Mouse (Mus musculus) midbrain, embryonic 16.5 days (tissue): ENCODE measurements around the gene Pacs2. TPM values are rescaled to one million over a fixed set of nuclear protein-coding genes. Genes with fewer than 3 reads are reported as not detected.
A peak's percentile ranks its signal among the peaks of the same experiment; 100 is the strongest.

Source experiments
- ATAC-seq: fragments of 200-750 bp; cut with Nextera tagmentation; 2 replicates; pipeline ENCODE4 v1.8.0; 2017; ENCODE audit warnings: moderate TSS enrichment
- H3K27ac ChIP-seq: fragments of 300-500 bp; sonication (generic); 2 replicates; pipeline ENCODE4 v1.5.1; 2014; ENCODE audit warnings: mild to moderate bottlenecking, low read length, mixed read lengths
- H3K27me3 ChIP-seq: fragments of 300-500 bp; sonication (generic); 2 replicates; pipeline ENCODE4 v1.6.1; 2014; ENCODE audit warnings: low read depth, low read length, mixed read lengths; ENCODE audit not compliant: control insufficient read depth, insufficient read depth
- H3K36me3 ChIP-seq: fragments of 300-500 bp; sonication (generic); 2 replicates; pipeline ENCODE4 v1.6.1; 2014; ENCODE audit warnings: mild to moderate bottlenecking, low read length, moderate library complexity, mixed read lengths; ENCODE audit not compliant: control insufficient read depth, insufficient read depth
- H3K4me1 ChIP-seq: fragments of 300-500 bp; sonication (generic); 2 replicates; pipeline ENCODE4 v1.6.1; 2014; ENCODE audit warnings: mild to moderate bottlenecking, low read length, mixed read lengths; ENCODE audit not compliant: control insufficient read depth, insufficient read depth
- H3K4me2 ChIP-seq: fragments of 300-500 bp; sonication (generic); 2 replicates; pipeline ENCODE4 v1.6.1; 2014; ENCODE audit warnings: mild to moderate bottlenecking, low read length, mixed read lengths
- H3K4me3 ChIP-seq: fragments of 300-500 bp; sonication (generic); 2 replicates; pipeline ENCODE4 v1.5.1; 2014; ENCODE audit warnings: low read depth, mild to moderate bottlenecking, low read length, moderate library complexity, mixed read lengths
- H3K9ac ChIP-seq: fragments of 300-500 bp; sonication (generic); 2 replicates; pipeline ENCODE4 v1.6.1; 2014; ENCODE audit warnings: low read depth, low read length, mixed read lengths
- H3K9me3 ChIP-seq: fragments of 300-500 bp; sonication (generic); replicated peaks from 2 replicates; pipeline ENCODE4 v1.6.1; 2014; ENCODE audit warnings: mild to moderate bottlenecking, low read length, mixed read lengths; ENCODE audit not compliant: control insufficient read depth, poor library complexity, severe bottlenecking
- WGBS: fragments of 180-500 bp; shearing (Covaris S2); extraction: QIAGEN DNeasy Blood & Tissue Kit; methylation state at CpG from one replicate; pipeline ENCODE4 v1.1.7; 2014; 5-methylcytosine and 5-hydroxymethylcytosine counted together
- polyA plus RNA-seq: library from polyadenylated mRNA; unstranded; fragments of >200 nt; fragmentation: Nextera tagmentation; extraction: Ambion mirVana; gene quantifications from 2 replicates; pipeline ENCODE4 v1.2.1, GENCODE M21; 2015

Pacs2 gene
- polyA plus RNA-seq, 1 experiment from 2014 or later: 27.6 TPM

DNA sequence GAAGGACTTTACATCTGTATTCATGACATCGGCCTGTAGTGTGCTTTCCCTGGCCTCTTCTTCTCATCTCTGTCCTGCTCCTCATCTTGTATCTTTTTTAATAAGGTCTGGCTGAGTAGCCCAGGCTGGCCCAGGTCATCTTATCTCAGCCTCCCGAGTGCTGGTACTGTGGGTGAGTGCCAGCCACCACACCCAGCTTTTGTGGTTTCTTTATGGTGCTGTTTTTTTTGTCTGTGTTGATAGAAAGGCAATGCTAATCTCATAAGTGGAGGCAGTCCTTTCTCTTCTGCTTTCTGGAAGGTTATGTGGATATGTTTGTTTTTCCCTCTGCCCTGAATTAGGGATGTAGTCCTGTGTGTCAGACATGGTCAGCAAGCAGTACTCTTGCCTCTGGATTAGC lies 28.2 kb downstream of the Pacs2 start:
- Histone ChIP-seq H3K9ac (no peak overlapping the region), H3K4me2 (no peak overlapping the region), H3K9me3 (no peaks in the 10 kb centered on the region), H3K27me3 (no peaks in the 10 kb centered on the region), H3K4me3 (no peak overlapping the region), H3K4me1 (peaks cover 20% of the 10 kb centered on the region), H3K36me3 (no peaks in the 10 kb centered on the region), H3K27ac (peak overlapping the region; percentile 49; the same call in 1 of the 2 replicates)
- WGBS: 83% methylated on average over 2 of the region's 2 CpGs
- no peak for ATAC-seq

DNA sequence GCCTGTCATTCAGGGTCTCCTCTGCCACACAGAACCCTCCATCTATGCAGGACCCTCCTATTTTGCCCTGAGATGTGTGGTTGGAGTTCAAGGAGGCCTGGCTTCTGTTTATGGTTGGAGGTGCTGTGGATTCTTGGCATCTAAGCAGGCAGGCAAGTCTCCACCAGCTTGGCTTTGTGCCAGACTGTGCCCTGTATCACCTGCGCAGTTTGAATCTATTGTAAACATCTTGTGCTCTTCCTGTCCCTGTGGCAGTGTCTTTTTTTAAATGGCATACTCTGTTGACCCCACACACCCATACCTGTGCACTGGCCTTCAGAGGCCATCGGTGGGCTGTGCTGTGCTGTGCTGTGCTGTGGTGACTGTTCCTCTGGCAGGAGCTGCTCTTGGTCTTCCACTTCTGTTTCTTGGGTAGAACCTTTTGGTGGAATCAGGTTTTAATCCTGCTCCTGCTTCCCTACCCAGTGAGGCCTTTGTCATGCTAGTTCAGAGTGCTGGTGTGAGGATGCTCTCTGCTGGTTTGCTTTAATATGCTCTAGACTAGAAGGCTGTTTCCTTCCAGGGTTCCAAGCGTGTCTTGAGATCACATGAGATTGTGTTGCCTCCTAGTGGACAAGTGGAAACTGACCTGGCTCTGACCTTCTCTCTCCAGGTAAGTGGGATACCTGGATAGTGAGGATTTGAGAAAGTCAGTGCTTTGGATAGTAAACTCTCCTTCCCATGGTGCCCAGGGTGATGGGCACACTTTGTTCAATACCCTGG lies 30.8 kb downstream of the Pacs2 start:
- no peaks in the 10 kb centered on the region for H3K27me3 ChIP-seq
- peaks cover 14% of the 10 kb centered on the region for H3K36me3 ChIP-seq
- H3K4me1 ChIP-seq: peaks cover 20% of the 10 kb centered on the region
- no peak for ATAC-seq
- no peak overlapping the region for H3K4me3 ChIP-seq
- 80% methylated on average over 3 of the region's 3 CpGs for WGBS
- no peak overlapping the region for H3K27ac ChIP-seq
- no peaks in the 10 kb centered on the region for H3K9me3 ChIP-seq
- H3K9ac ChIP-seq: no peak overlapping the region
- H3K4me2 ChIP-seq: no peak overlapping the region

DNA sequence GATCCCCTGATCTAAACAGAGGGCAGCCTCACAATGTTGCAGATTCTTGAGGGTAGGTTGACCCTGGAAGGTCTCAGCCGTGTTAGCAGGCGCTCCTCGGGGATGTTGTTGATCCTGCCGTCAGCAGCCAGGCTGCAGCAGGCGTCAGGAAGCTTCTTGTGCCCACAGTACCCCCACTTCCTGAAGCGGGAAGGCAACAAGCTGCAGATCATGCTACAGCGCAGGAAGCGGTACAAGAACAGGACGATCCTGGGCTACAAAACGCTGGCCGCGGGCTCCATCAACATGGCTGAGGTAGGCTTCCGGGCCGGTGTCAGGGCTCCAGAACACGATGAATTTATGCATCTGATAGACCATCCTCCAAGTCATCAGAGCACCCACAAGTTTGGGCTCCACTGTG lies 32.6 kb downstream of the Pacs2 start:
- Histone ChIP-seq H3K9me3 (no peaks in the 10 kb centered on the region), H3K27ac (no peak overlapping the region), H3K36me3 (peaks cover 19% of the 10 kb centered on the region), H3K4me1 (peaks cover 6% of the 10 kb centered on the region), H3K27me3 (no peaks in the 10 kb centered on the region), H3K4me2 (no peak overlapping the region), H3K4me3 (no peak overlapping the region), H3K9ac (no peak overlapping the region)
- no peak for ATAC-seq
- WGBS: 95% methylated on average over 15 of the region's 15 CpGs

DNA sequence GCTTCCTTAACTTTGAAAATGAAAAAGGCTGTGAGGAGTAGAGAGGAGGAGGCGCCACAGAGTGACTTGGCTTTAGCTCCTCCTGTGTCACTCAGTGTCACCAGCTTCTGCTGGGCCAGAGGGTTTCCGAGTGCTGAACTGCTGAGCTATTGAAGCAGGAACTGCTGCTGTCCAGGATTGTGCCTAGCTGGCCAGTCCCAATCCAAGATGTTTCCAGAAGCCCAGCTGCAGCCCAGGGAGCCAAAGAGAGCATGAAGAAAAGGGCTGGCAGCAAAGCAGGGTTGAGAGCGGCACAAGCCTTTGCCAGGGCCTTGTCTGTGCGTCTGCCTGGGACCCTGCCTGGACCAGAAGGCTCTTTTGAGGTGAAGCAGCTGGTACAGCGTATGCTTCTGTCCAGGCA lies 33.8 kb downstream of the Pacs2 start:
- no peak overlapping the region for H3K27ac ChIP-seq
- no peaks in the 10 kb centered on the region for H3K9me3 ChIP-seq
- no peak overlapping the region for H3K4me2 ChIP-seq
- ATAC-seq: no peak
- H3K9ac ChIP-seq: no peak overlapping the region
- no peaks in the 10 kb centered on the region for H3K4me1 ChIP-seq
- H3K27me3 ChIP-seq: no peaks in the 10 kb centered on the region
- H3K4me3 ChIP-seq: no peak overlapping the region
- 94% methylated on average over 5 of the region's 5 CpGs for WGBS
- H3K36me3 ChIP-seq: peaks cover 28% of the 10 kb centered on the region

DNA sequence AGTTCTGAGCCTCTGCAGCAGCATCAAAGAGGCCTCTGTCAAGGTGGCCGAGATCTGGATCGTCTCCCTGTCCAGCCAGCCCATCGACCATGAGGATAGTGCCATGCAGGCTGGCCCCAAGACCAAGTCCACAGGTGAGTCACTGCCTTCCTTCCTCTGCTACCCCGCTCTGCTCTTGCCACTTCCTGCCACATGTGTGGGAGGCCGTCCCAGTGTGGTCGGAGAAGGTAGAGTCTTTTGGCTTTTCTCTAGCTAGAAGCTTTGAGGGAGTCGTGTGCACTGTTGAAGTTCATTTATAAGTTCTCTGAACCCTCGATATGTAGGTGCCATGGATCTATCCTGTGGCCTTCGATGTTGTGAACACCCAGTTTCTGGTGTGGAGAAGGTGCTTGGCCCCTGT lies 35.5 kb downstream of the Pacs2 start:
- Histone ChIP-seq H3K9me3 (no peaks in the 10 kb centered on the region), H3K4me3 (no peak overlapping the region), H3K36me3 (peaks cover 39% of the 10 kb centered on the region), H3K4me1 (no peaks in the 10 kb centered on the region), H3K27me3 (no peaks in the 10 kb centered on the region), H3K4me2 (no peak overlapping the region), H3K9ac (no peak overlapping the region), H3K27ac (no peak overlapping the region)
- WGBS: 96% methylated on average over 9 of the region's 9 CpGs
- ATAC-seq: no peak

DNA sequence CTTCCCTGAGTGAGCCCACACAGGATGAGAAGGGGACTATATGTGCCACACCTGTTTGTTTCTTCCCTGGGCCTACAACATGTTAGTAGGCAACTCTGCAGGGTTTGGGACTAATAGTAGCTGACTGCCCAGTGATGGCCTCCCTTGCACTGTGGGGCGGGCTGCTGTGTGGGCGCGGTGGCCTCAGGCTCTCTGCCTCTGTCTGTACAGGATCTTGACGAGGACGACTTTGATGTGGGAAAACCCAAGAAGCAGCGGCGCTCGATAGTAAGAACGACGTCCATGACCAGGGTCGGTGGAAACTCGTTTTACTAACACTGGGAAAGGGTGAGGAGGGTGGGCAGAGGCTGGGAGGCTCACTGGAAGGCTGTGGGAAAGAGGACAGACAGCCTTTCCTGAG lies 36.4 kb downstream of the Pacs2 start:
- no peak for ATAC-seq
- no peaks in the 10 kb centered on the region for H3K27me3 ChIP-seq
- H3K9ac ChIP-seq: no peak overlapping the region
- H3K27ac ChIP-seq: no peak overlapping the region
- H3K4me1 ChIP-seq: no peaks in the 10 kb centered on the region
- H3K4me2 ChIP-seq: no peak overlapping the region
- peaks cover 39% of the 10 kb centered on the region for H3K36me3 ChIP-seq
- no peak overlapping the region for H3K4me3 ChIP-seq
- H3K9me3 ChIP-seq: no peaks in the 10 kb centered on the region
- WGBS: 92% methylated on average over 12 of the region's 12 CpGs

DNA sequence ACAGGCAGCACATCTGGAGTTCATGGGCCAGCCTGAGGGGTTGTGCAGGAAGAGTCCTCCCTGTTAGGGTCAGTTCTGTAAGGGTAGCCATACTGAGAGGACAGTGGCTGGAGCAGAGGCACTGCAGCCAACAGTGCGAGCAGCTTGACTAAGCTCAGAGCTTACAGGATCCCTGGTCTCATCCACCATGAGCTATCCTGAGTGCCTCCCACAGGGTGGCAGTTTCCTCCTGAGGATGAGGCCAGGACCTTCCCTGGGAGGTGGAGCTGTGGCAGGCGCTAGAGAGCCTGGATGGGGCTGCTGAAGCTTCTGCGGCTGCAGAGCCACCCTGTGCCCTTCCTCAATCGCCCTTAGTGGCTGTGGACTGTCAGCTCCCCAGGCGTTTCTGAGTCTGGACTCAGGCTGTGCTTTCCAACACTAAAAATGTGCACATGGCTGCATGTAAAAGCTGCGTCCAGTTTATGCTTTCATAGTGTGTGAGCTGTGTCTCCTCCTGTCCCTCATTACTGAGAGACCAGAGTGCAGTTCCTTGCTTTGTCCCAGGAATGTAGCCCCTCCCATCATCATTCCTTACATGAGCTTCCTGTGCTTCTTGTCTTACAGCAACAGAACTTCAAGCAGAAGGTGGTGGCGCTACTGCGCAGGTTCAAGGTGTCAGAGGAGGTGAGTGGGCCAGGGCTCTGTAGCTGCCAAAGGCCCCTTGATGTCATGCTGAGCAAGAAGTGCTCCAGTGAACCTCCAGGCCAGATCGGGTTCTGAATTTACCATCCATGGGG lies 37.5 kb downstream of the Pacs2 start:
- Histone ChIP-seq H3K27me3 (no peaks in the 10 kb centered on the region), H3K4me3 (no peak overlapping the region), H3K9me3 (no peaks in the 10 kb centered on the region), H3K4me1 (no peaks in the 10 kb centered on the region), H3K4me2 (no peak overlapping the region), H3K9ac (no peak overlapping the region), H3K27ac (no peak overlapping the region), H3K36me3 (peaks cover 45% of the 10 kb centered on the region)
- ATAC-seq: no peak
- 68% methylated on average over 9 of the region's 9 CpGs for WGBS

DNA sequence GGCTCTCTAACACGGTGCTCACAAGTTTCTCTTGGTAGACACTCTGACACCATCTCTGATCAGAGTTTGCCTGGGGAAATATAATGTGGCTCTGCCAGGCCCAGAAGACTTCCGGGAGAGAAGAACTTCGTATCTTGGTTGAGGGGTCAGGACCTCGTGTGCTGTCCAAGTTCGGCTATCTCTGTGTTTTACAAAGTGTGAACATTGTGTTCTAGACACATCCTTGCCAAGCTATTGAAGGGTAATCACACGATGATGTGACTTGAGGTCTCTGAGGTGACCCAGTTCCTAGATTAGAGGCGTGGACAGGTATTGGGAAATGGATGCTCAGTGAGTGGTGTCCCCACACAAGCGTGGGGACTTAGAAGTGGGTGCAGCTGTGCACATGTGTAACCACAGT lies 41.8 kb downstream of the Pacs2 start:
- no peak for ATAC-seq
- peaks cover 58% of the 10 kb centered on the region for H3K36me3 ChIP-seq
- 94% methylated on average over 8 of the region's 8 CpGs for WGBS

DNA sequence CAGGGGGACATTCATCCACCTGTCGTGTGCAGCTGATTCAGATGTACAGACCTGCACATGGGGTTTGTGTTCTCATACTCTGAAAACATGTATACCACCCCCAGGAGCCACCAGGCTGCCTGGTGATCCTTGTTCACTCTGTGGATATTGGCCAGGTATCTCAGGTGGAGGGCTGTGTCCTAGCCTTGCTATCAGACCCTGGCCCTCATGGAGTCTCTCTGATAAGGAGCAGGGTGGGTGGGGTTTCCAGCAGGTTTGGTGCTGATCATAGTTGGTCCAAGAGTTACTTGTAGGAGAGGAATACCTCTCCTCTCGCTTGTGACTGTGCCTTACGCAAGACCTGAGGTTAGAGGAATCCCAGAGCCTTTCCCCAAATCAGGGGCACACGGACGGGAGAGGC lies 45.9 kb downstream of the Pacs2 start:
- no peak for ATAC-seq

More for the DNA sequence above, 41.8 kb downstream of the Pacs2 start:
- H3K4me3 ChIP-seq: no peak overlapping the region
- H3K4me2 ChIP-seq: no peak overlapping the region
- no peaks in the 10 kb centered on the region for H3K9me3 ChIP-seq
- no peaks in the 10 kb centered on the region for H3K4me1 ChIP-seq
- no peaks in the 10 kb centered on the region for H3K27me3 ChIP-seq
- H3K27ac ChIP-seq: no peak overlapping the region
- H3K9ac ChIP-seq: no peak overlapping the region

More for the DNA sequence above, 45.9 kb downstream of the Pacs2 start:
- H3K36me3 ChIP-seq: peaks cover 58% of the 10 kb centered on the region
- H3K27ac ChIP-seq: no peak overlapping the region
- no peak overlapping the region for H3K4me2 ChIP-seq
- H3K9ac ChIP-seq: no peak overlapping the region
- WGBS: 93% methylated on average over 5 of the region's 5 CpGs
- no peaks in the 10 kb centered on the region for H3K27me3 ChIP-seq
- H3K4me3 ChIP-seq: no peak overlapping the region
- no peaks in the 10 kb centered on the region for H3K4me1 ChIP-seq
- H3K9me3 ChIP-seq: no peaks in the 10 kb centered on the region
